Mouse (Mus musculus): Measurements from ENCODE around the gene Samd4b.
"Not testable (repeated sequence)": the region's sequence is repeated elsewhere in the genome, so short reads cannot be mapped to it uniquely, and the experiment has no call there.

DNA sequence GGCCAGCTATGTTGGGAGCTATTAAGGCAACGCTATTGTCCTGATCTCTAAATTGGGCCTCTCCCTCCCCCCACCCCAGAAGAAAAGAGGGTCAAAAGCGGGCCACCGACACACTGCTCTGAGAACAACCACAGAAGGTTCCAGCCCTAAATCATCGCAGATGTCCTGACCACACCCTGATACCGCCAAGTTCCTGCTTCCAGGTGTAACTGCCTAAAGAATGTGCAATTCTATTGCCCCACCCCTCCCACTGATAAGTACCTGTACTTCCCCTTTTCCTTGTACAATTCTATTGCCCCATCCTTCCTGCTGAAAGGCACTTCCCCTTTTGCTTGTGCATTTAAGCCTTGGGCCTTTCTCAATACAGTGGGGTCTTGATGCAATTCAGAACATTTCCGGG is 59.1 kb downstream of the Samd4b start:
- not testable (repeated sequence) for TF ChIP-seq TAL1, GATA1 (IDR thresholded peaks at IDR 0.05; ENCODE audit: low read length)
